13 mouse cellular contexts compared by ENCODE assay signal in genomic region chr2:94396325-94396724, GRCm38 (mm10).
"Had no signal": no experiment of that assay in that cellular context is flagged by ENCODE, and none has a peak within 500 bp of the region (broad histone marks: within the 10 kb centered on the region; RNA-seq: fewer than 3 reads in every experiment).

No protein-coding gene starts in this region.

- DNase-seq: gastrocnemius, adult 2 months; gastrocnemius, postnatal 10 days; gastrocnemius, postnatal 25 days; heart, postnatal 14 days; heart, postnatal 36 days; kidney, adult 11 months; kidney, adult 2 months; kidney, adult 9 months; kidney, postnatal 14 days; kidney, postnatal 4 days; layer of hippocampus, adult 9-11 months; layer of hippocampus, postnatal 36 days; left cerebral cortex, postnatal 4 days had no signal
